In the genomic region with DNA sequence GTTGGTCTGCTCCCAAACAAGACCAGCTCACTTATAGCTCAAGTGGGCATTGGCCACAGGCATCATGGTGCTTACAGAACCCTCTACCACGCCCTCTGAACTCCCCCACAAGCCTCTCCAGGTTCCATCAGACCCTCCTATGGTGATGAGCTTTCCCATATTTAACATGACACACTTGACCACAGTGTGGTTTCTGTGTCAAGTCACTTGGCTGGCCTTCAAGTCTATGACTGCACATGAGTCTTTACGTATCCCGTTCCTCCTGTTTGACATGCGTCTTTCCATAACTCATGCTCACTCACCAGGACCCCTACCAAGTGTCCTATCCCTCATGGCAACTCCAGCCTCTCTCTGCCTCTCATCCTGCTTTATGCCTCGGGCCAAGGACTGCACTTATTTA, we compare ENCODE assay signal across 20 mouse cellular contexts. TPM values are rescaled to one million over a fixed set of nuclear protein-coding genes. Genes with fewer than 3 reads are reported as not detected.
DNase-seq lines count a peak whose midpoint lies in the region; ATAC-seq lines count a peak whose summit lies in the region.
"Had no signal": no experiment of that assay in that cellular context is flagged by ENCODE, and none has a peak within 500 bp of the region (broad histone marks: within the 10 kb centered on the region; RNA-seq: fewer than 3 reads in every experiment).

No protein-coding gene starts in this region.

- no peak overlapping the region for H3K4me3 ChIP-seq in heart, embryonic 10.5 days
- no peak overlapping the region for H3K4me3 ChIP-seq in heart, embryonic 12.5 days
- H3K4me3 ChIP-seq: embryonic facial prominence, embryonic 10.5 days; embryonic facial prominence, embryonic 12.5 days; forebrain, embryonic 13.5 days; forebrain, embryonic 15.5 days had no signal

- peak; percentile 17 for DNase-seq in heart, embryonic 10.5 days (ENCODE audit: low spot score)
- DNase-seq in 416B (ENCODE audit: low read depth) = peak; percentile 65
- no peak for DNase-seq in urinary bladder, postnatal 25 days (ENCODE audit: low spot score)
- DNase-seq in neural tube, embryonic 10.5 days (ENCODE audit: extremely low spot score, low spot score) = no peak
- DNase-seq: adrenal gland, adult 8-10 months; adrenal gland, postnatal 14 days; adrenal gland, postnatal 36 days; cerebellum, adult 11-12 months; cerebellum, adult 2 months; cerebellum, adult 9-10 months; cerebellum, postnatal 10 days; cerebellum, postnatal 25 days had no signal

- ATAC-seq in heart, embryonic 12.5 days (ENCODE audit: insufficient number of reproducible peaks, low FRiP score) = no peak
- ATAC-seq: activated CD4-positive, CD25-positive, alpha-beta regulatory T cell, adult 4 months; forebrain, embryonic 13.5 days; forebrain, embryonic 15.5 days; Patski had no signal

- no peak overlapping the region for H3K4me2 ChIP-seq in heart, embryonic 12.5 days
- H3K4me2 ChIP-seq: embryonic facial prominence, embryonic 12.5 days; forebrain, embryonic 13.5 days; forebrain, embryonic 15.5 days had no signal

- H3K4me1 ChIP-seq in heart, embryonic 10.5 days = 0 out of 2 replicates have a peak, but pooled peaks cover 4% of the 10 kb centered on the region
- no peaks in the 10 kb centered on the region for H3K4me1 ChIP-seq in heart, embryonic 12.5 days (replicated peaks)
- H3K4me1 ChIP-seq: embryonic facial prominence, embryonic 10.5 days; embryonic facial prominence, embryonic 12.5 days; forebrain, embryonic 13.5 days; forebrain, embryonic 15.5 days had no signal

- H3K9ac ChIP-seq in heart, embryonic 12.5 days = no peak overlapping the region
- H3K9ac ChIP-seq: embryonic facial prominence, embryonic 12.5 days; forebrain, embryonic 13.5 days; forebrain, embryonic 15.5 days had no signal

- 79% methylated on average over 5 of the region's 5 CpGs for WGBS in heart, embryonic 10.5 days
- WGBS in heart, embryonic 12.5 days = 80% methylated on average over 5 of the region's 5 CpGs

- no peak overlapping the region for H3K27ac ChIP-seq in heart, embryonic 10.5 days
- H3K27ac ChIP-seq in heart, embryonic 12.5 days (ENCODE audit: poor library complexity, severe bottlenecking) = no peak overlapping the region
- H3K27ac ChIP-seq: embryonic facial prominence, embryonic 10.5 days; embryonic facial prominence, embryonic 12.5 days; forebrain, embryonic 13.5 days; forebrain, embryonic 15.5 days had no signal

- H3K36me3 ChIP-seq in heart, embryonic 10.5 days = no peaks in the 10 kb centered on the region
- no peaks in the 10 kb centered on the region for H3K36me3 ChIP-seq in heart, embryonic 12.5 days
- H3K36me3 ChIP-seq: embryonic facial prominence, embryonic 10.5 days; embryonic facial prominence, embryonic 12.5 days; forebrain, embryonic 15.5 days had no signal

- H3K27me3 ChIP-seq in heart, embryonic 10.5 days (ENCODE audit: insufficient read depth, poor library complexity, severe bottlenecking) = no peaks in the 10 kb centered on the region
- no peaks in the 10 kb centered on the region for H3K27me3 ChIP-seq in heart, embryonic 12.5 days (replicated peaks)
- H3K27me3 ChIP-seq: embryonic facial prominence, embryonic 12.5 days; forebrain, embryonic 13.5 days; forebrain, embryonic 15.5 days had no signal

- H3K9me3 ChIP-seq in heart, embryonic 10.5 days = no peaks in the 10 kb centered on the region
- H3K9me3 ChIP-seq in heart, embryonic 12.5 days (replicated peaks) = no peaks in the 10 kb centered on the region
- H3K9me3 ChIP-seq: embryonic facial prominence, embryonic 10.5 days; embryonic facial prominence, embryonic 12.5 days; forebrain, embryonic 13.5 days; forebrain, embryonic 15.5 days had no signal

RNA-seq across cellular contexts. Expression of gene Abcc12, which starts 15.2 kb away (rescaled TPM):
- not detected in 2 replicates for polyA plus RNA-seq in heart, embryonic 10.5 days (2016; fragmentation: Nextera tagmentation; extraction: Ambion mirVana)
- polyA plus RNA-seq in heart, embryonic 12.5 days (2016; fragmentation: Nextera tagmentation; extraction: Ambion mirVana) = not detected in 2 replicates
- polyA plus RNA-seq: activated CD4-positive, CD25-positive, alpha-beta regulatory T cell, adult 4 months; C2C12; embryonic facial prominence, embryonic 10.5 days had no signal

RNA-seq across cellular contexts. Expression of gene Lonp2, which starts 28.2 kb away (rescaled TPM):
- 58.1 and 66.4 TPM in 2 replicates for polyA plus RNA-seq in heart, embryonic 10.5 days (2016; fragmentation: Nextera tagmentation; extraction: Ambion mirVana)
- polyA plus RNA-seq in heart, embryonic 12.5 days (2016; fragmentation: Nextera tagmentation; extraction: Ambion mirVana) = 69.9 and 78.1 TPM in 2 replicates

Comparison
In these comparisons a context has a peak if more than half of its experiments do, and no peak if none do; other contexts are left out.
1. DNase-seq: peak in heart, embryonic 10.5 days (single experiment) and 416B (single experiment); none in urinary bladder, postnatal 25 days (single experiment) and neural tube, embryonic 10.5 days (single experiment).